Mouse (Mus musculus) G1E-ER4 (cell line): ENCODE data around the gene Fstl3. TPM values are rescaled to one million over a fixed set of nuclear protein-coding genes. Genes with fewer than 3 reads are reported as not detected.

ENCODE experiments used
- GATA1 ChIP-seq: IDR thresholded peaks from one replicate; pipeline ENCODE4 v1.8.0; 2012; ENCODE audit warnings: low read length, inconsistent platforms
- polyA plus RNA-seq: library from polyadenylated mRNA; stranded (reverse); fragments of >175 nt; gene quantifications from 2 replicates; pipeline ENCODE4 v1.2.3, GENCODE M21; 2012

Gene Fstl3
- polyA plus RNA-seq, 1 experiment: 0.11 TPM

DNA sequence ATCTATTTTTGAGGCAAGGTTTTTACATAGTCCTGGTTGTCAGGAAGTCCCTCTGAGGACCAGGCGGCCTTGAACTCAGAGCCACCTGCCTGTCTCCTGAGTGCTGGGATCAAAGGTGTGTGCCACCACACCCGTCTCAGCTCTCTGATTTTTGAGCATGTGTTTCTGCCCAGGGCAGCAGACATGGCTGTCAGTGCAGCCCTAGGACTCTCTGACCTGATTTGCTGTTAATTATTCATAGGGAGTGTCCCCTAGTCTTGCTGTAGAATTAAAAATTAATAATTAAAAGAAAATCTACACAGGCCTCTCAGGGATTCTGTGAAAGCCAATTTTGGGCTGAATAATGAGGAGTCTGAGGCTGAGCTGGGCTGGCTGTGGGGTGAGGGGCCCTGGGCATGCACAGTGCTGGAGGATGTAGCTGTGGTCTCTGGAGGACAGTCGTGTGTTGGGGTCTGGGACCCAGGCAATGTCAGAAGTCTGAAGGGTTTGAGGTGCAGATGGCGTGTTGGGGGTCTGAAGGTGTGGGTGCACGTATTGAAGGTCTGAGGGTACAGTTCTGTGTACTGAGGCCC is 37.3 kb downstream of the Fstl3 start:
- TF ChIP-seq GATA1: no peak

DNA sequence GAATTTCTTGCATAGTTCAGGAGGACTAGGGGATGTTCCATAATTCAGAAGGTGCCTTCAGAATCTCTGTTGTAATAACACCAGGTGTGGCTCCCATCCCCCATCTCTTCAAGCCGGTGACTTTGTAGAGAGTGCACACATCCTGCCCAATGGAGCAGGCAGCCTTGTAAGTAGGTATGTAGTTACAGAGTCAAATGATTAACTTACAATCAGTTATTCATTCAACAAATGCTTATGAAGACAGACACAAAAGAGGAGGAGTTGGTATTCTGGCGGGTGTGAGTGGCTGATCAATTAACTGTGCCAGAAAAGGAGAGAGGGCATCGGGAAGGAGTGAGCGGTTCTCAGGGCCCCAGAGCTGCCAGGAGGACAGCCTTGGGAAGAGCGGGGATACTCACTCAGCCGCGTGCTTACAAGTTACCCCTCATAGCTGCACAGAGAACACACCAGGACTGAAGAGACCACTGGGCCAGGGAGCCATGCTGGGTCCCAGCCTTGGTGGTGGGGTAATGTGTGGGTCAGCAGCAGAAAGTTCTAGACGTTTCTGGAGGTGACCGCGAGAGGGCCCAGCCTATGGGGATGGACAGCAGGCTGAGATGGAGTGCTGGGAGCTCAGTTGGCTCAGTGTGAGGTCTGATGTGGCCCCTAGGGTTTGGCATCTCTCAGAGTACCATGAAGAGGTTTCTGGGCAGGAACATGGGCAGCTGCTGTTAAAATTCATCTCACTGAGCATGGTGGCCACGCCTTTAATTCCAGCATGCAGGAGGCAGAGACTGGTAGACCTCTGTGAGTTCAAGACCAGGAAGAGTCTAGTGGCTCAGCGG is 38.8 kb downstream of the Fstl3 start:
- TF ChIP-seq GATA1: no peak

DNA sequence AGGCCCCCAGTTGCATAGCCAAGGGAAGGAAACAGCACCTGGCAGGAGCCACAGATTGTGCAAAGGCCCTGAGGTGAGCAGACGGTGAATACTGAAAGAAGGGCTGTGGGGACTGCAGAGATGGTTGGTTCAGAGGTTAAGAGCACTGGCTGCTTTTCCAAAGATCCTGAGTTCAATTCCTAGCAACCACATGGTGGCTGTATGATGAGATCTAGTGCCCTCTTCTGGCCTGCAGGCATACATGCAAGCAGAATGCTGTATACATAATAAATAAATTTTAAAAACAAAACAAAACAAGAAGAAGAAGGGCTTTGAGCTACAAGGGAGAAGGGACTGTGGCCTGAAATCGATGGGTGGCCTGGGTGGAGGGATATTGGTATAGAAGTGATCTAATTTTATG is 40.0 kb downstream of the Fstl3 start:
- no peak for TF ChIP-seq GATA1

DNA sequence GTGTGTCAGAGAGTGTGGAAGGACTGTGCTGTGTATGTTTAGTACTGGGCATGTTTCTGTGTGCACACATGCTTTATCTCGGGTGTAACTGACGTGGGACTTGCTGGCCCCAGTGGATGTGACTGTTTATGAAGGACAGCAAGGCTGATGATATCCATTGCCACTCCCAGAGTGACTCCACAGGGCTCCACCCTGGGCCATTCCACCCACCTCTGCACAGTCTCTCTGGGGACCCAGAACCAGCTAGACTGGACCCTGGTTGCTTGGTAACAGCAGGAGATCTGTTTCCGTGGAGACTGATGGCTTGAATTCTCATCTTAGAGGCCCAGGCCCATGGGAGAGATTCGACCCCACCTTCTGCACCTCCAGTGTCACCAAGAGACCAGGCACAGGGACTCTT is 41.2 kb downstream of the Fstl3 start:
- no peak for TF ChIP-seq GATA1

DNA sequence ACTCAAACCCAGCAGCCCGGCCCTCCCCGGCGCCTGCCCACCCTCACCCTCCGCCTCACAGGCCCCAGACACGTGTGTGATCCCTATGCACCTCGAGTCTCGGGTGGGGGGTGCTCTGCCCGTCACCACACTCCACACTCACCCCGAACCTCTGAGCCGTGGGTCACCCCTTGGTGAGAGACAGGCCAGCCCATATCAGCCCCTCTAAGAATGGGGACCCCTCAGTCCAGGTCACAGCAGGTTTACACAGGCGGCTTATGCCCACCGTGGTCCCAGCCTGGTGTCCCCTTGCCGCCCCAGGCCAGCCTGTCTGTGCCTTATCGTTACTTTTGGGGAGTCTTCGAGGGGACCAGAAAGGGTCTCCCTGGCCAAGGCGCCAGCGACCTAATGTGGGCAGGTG is 42.5 kb downstream of the Fstl3 start:
- no peak for TF ChIP-seq GATA1

DNA sequence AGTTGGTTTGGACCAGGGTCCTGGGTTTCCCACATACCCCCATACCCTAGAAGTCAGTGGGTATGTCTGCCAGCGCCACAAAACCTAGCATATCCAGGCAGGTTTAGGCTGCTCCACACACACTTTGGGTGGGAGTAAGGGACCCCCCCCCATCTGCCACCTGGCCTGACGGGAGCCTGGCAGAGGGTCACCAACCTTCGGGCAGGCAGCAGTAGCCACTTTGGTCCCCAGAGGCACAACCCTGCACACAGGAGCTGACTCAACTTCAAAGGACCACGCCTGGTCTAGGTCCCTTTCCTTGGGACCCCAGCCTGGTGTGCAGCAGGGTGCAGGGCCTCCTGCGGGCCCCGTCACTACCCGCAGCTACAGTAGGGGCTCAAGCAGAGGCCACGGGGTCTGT is 43.2 kb downstream of the Fstl3 start:
- no peak for TF ChIP-seq GATA1

DNA sequence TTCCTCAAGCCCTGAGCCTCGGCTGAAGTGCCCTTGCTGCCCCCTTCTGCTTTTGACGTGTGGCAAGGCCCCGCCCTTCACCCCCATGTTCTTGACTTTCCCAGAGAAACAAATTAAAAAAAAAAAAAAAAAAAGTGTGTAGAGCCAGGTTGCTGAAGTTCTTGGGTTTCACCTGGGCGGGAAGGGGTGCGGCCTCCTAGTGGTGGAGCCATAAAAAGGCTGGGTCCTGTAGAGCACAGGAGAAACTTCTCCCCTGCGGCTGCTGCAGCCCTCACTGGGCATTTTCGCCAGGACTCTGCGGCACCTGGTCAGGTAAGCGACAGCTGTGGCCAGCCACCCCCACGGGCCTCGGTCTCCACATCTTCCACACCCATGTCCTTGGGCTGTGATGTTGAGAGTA is 43.7 kb downstream of the Fstl3 start, which contains the start of gene Misp:
Gene Misp (plus strand): TSS at position 208 of the 400 bp plus-strand sequence.
- no peak for TF ChIP-seq GATA1

DNA sequence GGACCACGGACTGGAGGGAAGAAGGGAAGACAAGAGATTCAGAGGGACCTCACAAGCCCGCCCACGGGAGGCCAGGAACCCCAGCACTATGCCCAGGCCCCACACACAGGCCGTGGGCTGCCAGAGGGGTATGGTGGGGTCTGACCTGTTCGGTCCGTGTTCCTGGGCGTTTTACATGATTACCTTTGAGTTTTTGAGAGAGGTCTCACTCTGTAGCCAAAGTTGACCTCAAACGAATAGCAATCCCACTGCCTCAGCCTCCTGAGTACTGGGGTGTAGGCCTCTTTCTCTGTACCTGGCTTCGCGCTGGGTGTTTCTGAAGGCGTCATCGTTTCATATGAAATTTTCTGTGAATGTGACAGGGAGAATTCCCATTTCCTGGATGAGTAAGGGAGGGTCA is 44.7 kb downstream of the Fstl3 start:
- TF ChIP-seq GATA1: no peak

DNA sequence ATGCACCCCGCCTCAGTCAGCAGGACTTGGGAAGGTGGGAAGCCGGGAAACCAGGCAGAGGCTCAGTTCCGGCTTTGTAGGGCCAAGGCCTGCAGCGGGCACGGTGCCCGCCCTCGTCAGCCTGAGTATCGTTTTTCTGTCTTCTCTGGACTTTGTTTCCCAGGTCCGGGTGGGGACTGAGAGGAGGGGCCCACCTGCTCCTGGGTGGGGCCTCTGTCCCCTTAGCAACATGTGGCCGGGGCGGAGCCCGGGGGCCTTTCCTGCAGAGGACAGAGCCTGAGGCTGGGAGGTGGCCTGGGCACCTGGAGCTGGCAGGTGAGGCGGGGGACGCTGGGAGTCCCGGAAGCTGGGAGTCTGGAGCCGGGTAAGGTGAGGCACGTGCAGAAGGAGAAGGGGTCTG is 45.3 kb downstream of the Fstl3 start:
- no peak for TF ChIP-seq GATA1

DNA sequence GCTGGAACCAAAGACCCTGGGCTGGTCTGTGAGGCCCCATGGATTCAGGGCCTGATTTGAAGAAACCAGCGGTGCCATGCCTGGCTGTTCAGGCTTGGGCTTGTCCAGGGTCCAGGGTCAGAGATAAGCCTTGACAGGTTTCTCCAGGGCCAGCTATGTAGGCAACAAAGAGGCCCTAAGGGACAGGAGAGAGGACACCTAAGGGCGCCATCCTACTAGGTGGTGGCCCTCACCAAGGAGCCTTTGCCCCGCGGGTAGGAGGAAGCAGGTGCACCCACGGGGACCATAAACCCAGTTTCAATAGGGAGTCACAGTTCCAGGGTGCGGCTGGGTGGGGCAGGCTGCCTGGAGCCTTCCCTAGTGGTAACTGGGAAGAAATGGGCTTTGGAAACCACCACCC is 45.9 kb downstream of the Fstl3 start:
- TF ChIP-seq GATA1: no peak

DNA sequence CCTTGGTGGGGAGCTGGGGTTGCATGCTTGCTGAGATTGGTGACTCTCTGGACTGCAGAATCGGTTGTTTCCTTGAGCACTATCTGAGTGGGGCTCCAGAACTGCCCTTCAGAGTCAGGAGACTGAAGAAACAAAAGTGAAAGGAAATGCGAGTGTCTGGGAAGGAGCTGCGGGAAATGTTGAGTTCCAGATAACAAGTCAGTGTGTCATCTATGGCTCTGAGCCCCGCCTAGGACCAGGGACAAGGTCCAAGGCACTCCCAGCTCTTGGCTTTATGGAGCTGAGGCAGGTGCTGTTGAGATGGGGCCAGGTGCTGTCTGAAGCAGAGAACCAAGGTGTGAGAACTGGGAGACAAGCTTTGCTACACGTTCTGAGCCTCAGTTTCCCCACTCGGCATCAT is 47.3 kb downstream of the Fstl3 start:
- no peak for TF ChIP-seq GATA1

DNA sequence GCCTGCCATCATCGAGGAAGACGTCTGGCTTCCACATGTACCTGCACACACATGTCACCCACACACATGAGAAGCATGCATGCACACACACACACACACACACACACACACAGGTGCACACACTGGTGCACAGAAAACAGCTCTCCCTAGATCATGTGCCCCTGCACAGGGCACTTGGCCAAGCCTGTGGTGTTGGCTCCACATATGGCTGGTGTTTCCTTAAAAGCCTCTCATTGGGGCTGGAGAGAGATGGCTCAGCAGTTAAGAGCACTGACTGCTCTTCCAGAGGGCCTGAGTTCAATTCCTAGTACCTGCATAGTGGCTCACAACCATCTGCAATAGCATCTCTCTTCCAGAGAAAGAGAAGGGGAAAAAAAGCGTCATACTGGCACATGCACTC is 54.5 kb downstream of the Fstl3 start:
- no peak for TF ChIP-seq GATA1

Other genes starting within 250 kb of the Fstl3 start
- 0.04 TPM in 1 of 2 replicates, not detected in the other for gene Plpp2, start 243.5 kb upstream of the Fstl3 start, polyA plus RNA-seq
- 0.05 TPM in 1 of 2 replicates, not detected in the other for gene Mier2, start 222.1 kb upstream of the Fstl3 start, polyA plus RNA-seq
- not detected in 2 replicates for gene Theg, start 189.9 kb upstream of the Fstl3 start, polyA plus RNA-seq
- gene C2cd4c, start 163.2 kb upstream of the Fstl3 start, polyA plus RNA-seq: not detected in 2 replicates
- gene Shc2, start 139.4 kb upstream of the Fstl3 start, polyA plus RNA-seq: not detected in 2 replicates
- gene Odf3l2, start 131.5 kb upstream of the Fstl3 start, polyA plus RNA-seq: not detected in 2 replicates
- not detected in 2 replicates for gene Madcam1, start 112.7 kb upstream of the Fstl3 start, polyA plus RNA-seq
- 119 and 126 TPM in 2 replicates for gene Tpgs1, start 107.9 kb upstream of the Fstl3 start, polyA plus RNA-seq
- gene Cdc34, start 95.1 kb upstream of the Fstl3 start, polyA plus RNA-seq: 540 and 646 TPM in 2 replicates
- gene Gzmm, start 88.3 kb upstream of the Fstl3 start, polyA plus RNA-seq: 0.25 and 0.30 TPM in 2 replicates
- 834 and 1,207 TPM in 2 replicates for gene Bsg, start 72.8 kb upstream of the Fstl3 start, polyA plus RNA-seq
- gene Hcn2, start 60.6 kb upstream of the Fstl3 start, polyA plus RNA-seq: 0.49 and 0.78 TPM in 2 replicates
- gene Polrmt, start 30.7 kb upstream of the Fstl3 start, polyA plus RNA-seq: 52.0 and 53.1 TPM in 2 replicates
- not detected in 2 replicates for gene Fgf22, start 22.2 kb upstream of the Fstl3 start, polyA plus RNA-seq
- gene Rnf126, start 10.3 kb upstream of the Fstl3 start, polyA plus RNA-seq: 373 and 414 TPM in 2 replicates
- not detected in 2 replicates for gene Prss57, start 13.7 kb downstream of the Fstl3 start, polyA plus RNA-seq
- gene Palm, start 16.3 kb downstream of the Fstl3 start, polyA plus RNA-seq: 0.82 and 1.2 TPM in 2 replicates
- gene Misp, start 43.7 kb downstream of the Fstl3 start, polyA plus RNA-seq: not detected in 2 replicates
- gene Ptbp1, start 77.2 kb downstream of the Fstl3 start, polyA plus RNA-seq: 1,266 and 1,318 TPM in 2 replicates
- 0.38 TPM in 1 of 2 replicates, not detected in the other for gene Prtn3, start 97.2 kb downstream of the Fstl3 start, polyA plus RNA-seq
- gene Plppr3, start 97.4 kb downstream of the Fstl3 start, polyA plus RNA-seq: not detected in 2 replicates
- not detected in 2 replicates for gene Elane, start 109.0 kb downstream of the Fstl3 start, polyA plus RNA-seq
- not detected in 2 replicates for gene Cfd, start 113.6 kb downstream of the Fstl3 start, polyA plus RNA-seq
- 64.2 and 66.0 TPM in 2 replicates for gene Med16, start 131.7 kb downstream of the Fstl3 start, polyA plus RNA-seq
- not detected in 2 replicates for gene Gm26602, start 133.6 kb downstream of the Fstl3 start, polyA plus RNA-seq
- 0.53 and 0.82 TPM in 2 replicates for gene Kiss1r, start 139.7 kb downstream of the Fstl3 start, polyA plus RNA-seq
- gene R3hdm4, start 143.9 kb downstream of the Fstl3 start, polyA plus RNA-seq: 229 and 234 TPM in 2 replicates
- 99.9 and 103 TPM in 2 replicates for gene Arid3a, start 149.8 kb downstream of the Fstl3 start, polyA plus RNA-seq
- gene Wdr18, start 182.9 kb downstream of the Fstl3 start, polyA plus RNA-seq: 85.4 and 95.5 TPM in 2 replicates
- gene Grin3b, start 193.4 kb downstream of the Fstl3 start, polyA plus RNA-seq: 0.05 and 0.08 TPM in 2 replicates
- gene Tmem259, start 207.1 kb downstream of the Fstl3 start, polyA plus RNA-seq: 308 and 394 TPM in 2 replicates
- gene Cnn2, start 211.3 kb downstream of the Fstl3 start, polyA plus RNA-seq: 11.4 and 12.4 TPM in 2 replicates
- 23.5 and 25.3 TPM in 2 replicates for gene Abca7, start 219.2 kb downstream of the Fstl3 start, polyA plus RNA-seq
- gene Arhgap45, start 239.4 kb downstream of the Fstl3 start, polyA plus RNA-seq: 160 and 189 TPM in 2 replicates